Mouse (Mus musculus) limb, embryonic 13.5 days (tissue): ENCODE measurements around the gene Ccdc27. TPM values are rescaled to one million over a fixed set of nuclear protein-coding genes. Genes with fewer than 3 reads are reported as not detected.

Source experiments
- ATAC-seq: fragments of 200-750 bp; cut with Nextera tagmentation; 2 replicates; pipeline ENCODE4 v1.8.0; 2017; ENCODE audit warnings: low read depth, moderate number of reproducible peaks, moderate TSS enrichment; ENCODE audit not compliant: low FRiP score
- H3K27ac ChIP-seq: fragments of 300-500 bp; sonication (generic); 2 replicates; pipeline ENCODE4 v1.5.1; 2015; ENCODE audit warnings: inconsistent platforms, mild to moderate bottlenecking, moderate library complexity
- H3K27me3 ChIP-seq: fragments of 300-500 bp; sonication (generic); 2 replicates; pipeline ENCODE4 v1.6.1; 2015; ENCODE audit warnings: mild to moderate bottlenecking, inconsistent platforms
- H3K36me3 ChIP-seq: fragments of 300-500 bp; sonication (generic); 2 replicates; pipeline ENCODE4 v1.6.1; 2015; ENCODE audit warnings: inconsistent platforms, mild to moderate bottlenecking, moderate library complexity
- H3K4me1 ChIP-seq: fragments of 300-500 bp; sonication (generic); 2 replicates; pipeline ENCODE4 v1.6.1; 2015; ENCODE audit warnings: inconsistent platforms
- H3K4me2 ChIP-seq: fragments of 300-500 bp; sonication (generic); replicated peaks from 2 replicates; pipeline ENCODE4 v1.6.1; 2015; ENCODE audit warnings: inconsistent platforms, mild to moderate bottlenecking, moderate library complexity
- H3K4me3 ChIP-seq: fragments of 300-500 bp; sonication (generic); 2 replicates; pipeline ENCODE4 v1.5.1; 2015; ENCODE audit warnings: moderate library complexity, mild to moderate bottlenecking, inconsistent platforms
- H3K9ac ChIP-seq: fragments of 300-500 bp; sonication (generic); 2 replicates; pipeline ENCODE4 v1.6.1; 2015; ENCODE audit warnings: mild to moderate bottlenecking, inconsistent platforms
- H3K9me3 ChIP-seq: fragments of 300-500 bp; sonication (generic); 2 replicates; pipeline ENCODE4 v1.6.1; 2016; ENCODE audit warnings: inconsistent platforms
- WGBS: fragments of 180-500 bp; shearing (Covaris S2); methylation state at CpG from one replicate; pipeline ENCODE4 v1.1.7; 2015; 5-methylcytosine and 5-hydroxymethylcytosine counted together
- polyA plus RNA-seq: library from polyadenylated mRNA; unstranded; fragments of >200 nt; fragmentation: Nextera tagmentation; extraction: Ambion mirVana; gene quantifications from 2 replicates; pipeline ENCODE4 v1.2.1, GENCODE M21; 2015

Gene Ccdc27
- polyA plus RNA-seq, result not detected in 2 replicates

DNA sequence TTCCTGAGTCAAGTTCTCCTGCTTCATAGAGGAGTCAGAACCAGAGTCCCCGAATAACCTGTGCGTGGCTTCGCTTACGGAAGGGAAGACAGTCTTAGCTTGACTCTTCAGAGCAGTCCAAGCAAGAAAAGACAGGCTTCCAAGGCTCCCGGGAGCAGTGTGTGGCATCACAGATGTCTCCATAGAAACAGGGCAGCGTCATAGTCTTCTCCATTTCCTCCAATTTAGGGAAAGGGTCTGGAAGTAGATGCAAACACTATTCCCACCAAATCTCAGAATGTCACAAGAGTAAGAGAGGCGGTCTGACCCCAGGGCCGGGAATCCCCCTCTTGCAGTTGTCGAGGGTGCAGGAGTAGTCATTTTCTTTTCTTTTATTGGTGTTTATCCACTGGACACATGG is at the start of gene Ccdc27:
TSS of gene Ccdc27 (minus strand) at position 101 of the 400 bp plus-strand sequence.
- H3K9me3 ChIP-seq, result no peaks in the 10 kb centered on the region
- WGBS, result 85% methylated on average over 9 of the region's 9 CpGs
- H3K9ac ChIP-seq, result no peak within 1 kb of the TSS
- H3K4me2 ChIP-seq, result no peak within 1 kb of the TSS
- peaks cover 6% of the 10 kb centered on the region; the same call in 1 of the 2 replicates for H3K27me3 ChIP-seq
- H3K4me3 ChIP-seq, result no peak within 1 kb of the TSS
- H3K27ac ChIP-seq, result no peak within 1 kb of the TSS
- no peaks in the 10 kb centered on the region for H3K4me1 ChIP-seq
- no peak for ATAC-seq
- no peaks in the 10 kb centered on the region for H3K36me3 ChIP-seq

DNA sequence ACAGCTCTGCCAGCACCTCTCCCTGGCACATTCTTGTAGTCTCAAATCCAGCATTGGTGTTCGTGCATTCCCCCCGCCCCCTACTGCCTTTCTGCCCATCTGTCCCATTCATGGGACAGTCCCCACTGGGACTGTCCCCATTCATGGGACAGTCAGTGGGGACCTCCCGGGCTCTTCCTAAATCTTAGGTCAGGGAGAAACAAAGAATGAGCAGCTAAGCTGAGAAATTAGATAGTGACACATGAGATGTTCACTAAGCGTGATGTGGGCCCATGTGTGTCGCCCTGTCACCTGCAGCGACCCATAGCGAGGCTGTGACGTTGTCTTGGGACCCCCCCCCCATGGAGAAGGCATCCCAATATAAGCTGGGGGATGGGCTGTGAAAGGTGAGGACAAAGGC is 48.9 kb upstream of the Ccdc27 start:
- Histone ChIP-seq H3K4me2 (no peak overlapping the region), H3K4me1 (no peaks in the 10 kb centered on the region), H3K9ac (no peak overlapping the region), H3K36me3 (no peaks in the 10 kb centered on the region), H3K4me3 (no peak overlapping the region), H3K9me3 (no peaks in the 10 kb centered on the region), H3K27me3 (peaks cover 71% of the 10 kb centered on the region), H3K27ac (no peak overlapping the region)
- no peak for ATAC-seq
- 75% methylated on average over 8 of the region's 8 CpGs for WGBS

DNA sequence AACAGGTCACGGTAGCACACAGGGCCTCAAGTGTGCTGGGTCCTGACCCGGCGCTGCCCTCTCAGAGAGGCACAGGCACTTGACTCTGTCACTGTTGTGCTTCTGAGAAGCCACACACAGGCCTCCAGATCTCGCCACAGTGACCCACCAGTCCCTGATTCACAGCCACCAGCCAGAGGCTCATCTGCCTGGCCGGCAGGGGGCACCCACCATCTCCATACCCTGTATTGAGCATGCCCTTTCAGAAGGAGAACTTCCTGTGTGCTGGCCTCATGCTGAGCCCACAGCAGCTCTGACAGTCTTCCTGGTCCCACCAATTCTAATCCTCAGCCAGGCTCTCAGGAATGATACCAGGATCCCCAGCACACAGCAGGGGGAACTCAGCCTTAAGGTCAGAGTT is 46.7 kb upstream of the Ccdc27 start:
- Histone ChIP-seq H3K9ac (no peak overlapping the region), H3K4me1 (no peaks in the 10 kb centered on the region), H3K9me3 (no peaks in the 10 kb centered on the region), H3K27me3 (peaks cover 56% of the 10 kb centered on the region), H3K4me3 (no peak overlapping the region), H3K4me2 (no peak overlapping the region), H3K27ac (no peak overlapping the region), H3K36me3 (no peaks in the 10 kb centered on the region)
- 59% methylated on average over 5 of the region's 5 CpGs for WGBS
- ATAC-seq, result no peak

DNA sequence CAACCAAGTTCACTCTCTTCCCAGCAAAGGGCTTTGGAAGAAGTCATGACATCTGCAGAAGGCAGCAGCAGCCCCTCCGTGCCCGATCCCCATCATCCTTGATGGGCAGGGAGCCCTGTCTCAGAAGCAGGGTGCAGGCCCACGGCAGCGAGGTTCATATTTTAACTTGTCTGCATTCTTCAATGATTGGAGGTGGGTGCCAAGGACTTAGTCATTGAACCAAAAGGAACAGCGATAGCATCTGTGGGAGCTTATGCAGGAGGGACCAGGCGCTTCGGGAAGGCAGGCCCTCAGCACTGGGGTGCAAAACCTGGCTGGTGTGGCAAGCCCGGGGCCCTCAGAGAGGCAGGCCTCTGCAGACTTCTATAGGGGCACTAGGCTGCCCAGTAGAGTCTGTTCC is 44.0 kb upstream of the Ccdc27 start:
- H3K9ac ChIP-seq, result no peak overlapping the region
- H3K4me1 ChIP-seq, result no peaks in the 10 kb centered on the region; the same call in 1 of the 2 replicates
- no peak overlapping the region for H3K4me3 ChIP-seq
- no peaks in the 10 kb centered on the region for H3K36me3 ChIP-seq
- 0 out of 2 replicates have a peak, but pooled peaks cover 4% of the 10 kb centered on the region for H3K9me3 ChIP-seq
- H3K27me3 ChIP-seq, result peaks cover 69% of the 10 kb centered on the region
- H3K4me2 ChIP-seq, result no peak overlapping the region
- WGBS, result 84% methylated on average over 8 of the region's 8 CpGs
- H3K27ac ChIP-seq, result no peak overlapping the region
- no peak for ATAC-seq

DNA sequence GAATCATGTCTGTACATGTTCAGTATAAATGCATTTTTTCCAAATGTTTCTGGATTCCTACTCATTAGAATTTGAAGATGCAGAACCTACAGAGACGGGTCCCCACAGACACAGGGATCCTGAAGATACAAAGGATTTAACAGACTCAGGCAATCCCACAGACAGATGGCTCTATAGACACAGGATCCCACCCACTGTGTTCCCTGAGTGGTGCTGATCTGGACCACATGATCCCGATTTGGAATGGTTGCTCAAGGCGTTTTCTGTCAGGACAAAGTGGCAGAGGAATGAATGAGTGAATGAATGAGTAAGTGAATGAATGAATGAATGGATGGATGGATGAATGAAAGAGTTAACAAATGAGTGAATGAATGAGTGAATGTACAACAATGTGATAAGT is 43.4 kb upstream of the Ccdc27 start:
- no peak for ATAC-seq
- Histone ChIP-seq H3K4me3 (no peak overlapping the region), H3K27ac (no peak overlapping the region), H3K4me2 (no peak overlapping the region), H3K36me3 (no peaks in the 10 kb centered on the region), H3K4me1 (no peaks in the 10 kb centered on the region; the same call in 1 of the 2 replicates), H3K9me3 (0 out of 2 replicates have a peak, but pooled peaks cover 4% of the 10 kb centered on the region), H3K27me3 (peaks cover 71% of the 10 kb centered on the region), H3K9ac (no peak overlapping the region)
- 75% methylated on average over 3 of the region's 3 CpGs for WGBS

DNA sequence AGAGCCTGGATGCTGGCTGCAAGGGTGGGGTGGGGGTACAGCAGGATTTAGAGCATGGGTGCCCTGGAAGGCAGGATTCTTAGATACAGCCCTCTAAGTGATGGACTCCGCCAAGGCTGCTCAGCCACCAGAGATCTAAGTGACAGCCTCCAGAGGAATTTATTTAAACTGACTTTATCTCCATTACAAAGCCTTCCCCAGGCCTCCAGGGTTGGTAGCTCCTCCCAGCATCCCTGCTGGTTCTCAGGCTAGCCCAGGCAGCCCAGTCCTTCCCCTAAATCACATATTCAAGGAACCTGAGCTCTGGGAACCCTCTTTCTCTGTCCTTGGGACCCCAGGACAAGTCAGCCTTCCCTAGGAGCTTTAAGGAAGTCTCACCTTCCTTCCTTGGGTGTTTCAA is 39.5 kb upstream of the Ccdc27 start:
- H3K4me3 ChIP-seq, result no peak overlapping the region; the same call in 1 of the 2 replicates
- WGBS, result 9% methylated on average over 1 of the region's 1 CpGs
- no peak for ATAC-seq

DNA sequence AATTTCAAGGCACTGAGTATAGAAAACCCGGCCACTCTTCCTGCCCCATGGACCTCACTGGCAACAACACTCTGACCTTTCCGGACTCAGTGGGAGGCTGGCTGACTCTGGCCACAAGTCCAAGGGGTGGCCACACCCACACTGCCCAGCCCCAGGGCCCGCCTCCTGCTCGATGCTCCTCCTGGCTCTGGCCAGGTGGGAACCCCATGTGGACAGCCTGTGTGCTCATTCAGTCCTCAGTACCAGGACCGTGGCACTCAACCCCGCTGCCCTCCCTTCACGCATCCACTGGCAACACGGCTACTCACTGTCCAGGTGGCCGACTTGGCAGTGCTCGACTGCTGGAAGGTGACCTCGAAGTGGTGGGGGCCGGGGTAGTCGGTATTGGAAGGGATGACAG is 38.5 kb upstream of the Ccdc27 start:
- Histone ChIP-seq H3K36me3 (no peaks in the 10 kb centered on the region), H3K4me2 (peak overlapping the region; percentile 48), H3K9ac (peak overlapping the region; percentile 43), H3K4me1 (no peaks in the 10 kb centered on the region; the same call in 1 of the 2 replicates), H3K9me3 (0 out of 2 replicates have a peak, but pooled peaks cover 4% of the 10 kb centered on the region), H3K27me3 (peaks cover 86% of the 10 kb centered on the region), H3K27ac (no peak overlapping the region), H3K4me3 (peak overlapping the region; percentile 31)
- 3% methylated on average over 13 of the region's 13 CpGs for WGBS
- ATAC-seq, result no peak

More for the DNA sequence above, 39.5 kb upstream of the Ccdc27 start:
- Histone ChIP-seq H3K9me3 (0 out of 2 replicates have a peak, but pooled peaks cover 4% of the 10 kb centered on the region), H3K36me3 (no peaks in the 10 kb centered on the region), H3K9ac (no peak overlapping the region), H3K27ac (no peak overlapping the region), H3K4me1 (no peaks in the 10 kb centered on the region; the same call in 1 of the 2 replicates), H3K27me3 (peaks cover 77% of the 10 kb centered on the region), H3K4me2 (0 out of 2 replicates have a peak overlapping the region, but pooled peaks have one; percentile 48)

DNA sequence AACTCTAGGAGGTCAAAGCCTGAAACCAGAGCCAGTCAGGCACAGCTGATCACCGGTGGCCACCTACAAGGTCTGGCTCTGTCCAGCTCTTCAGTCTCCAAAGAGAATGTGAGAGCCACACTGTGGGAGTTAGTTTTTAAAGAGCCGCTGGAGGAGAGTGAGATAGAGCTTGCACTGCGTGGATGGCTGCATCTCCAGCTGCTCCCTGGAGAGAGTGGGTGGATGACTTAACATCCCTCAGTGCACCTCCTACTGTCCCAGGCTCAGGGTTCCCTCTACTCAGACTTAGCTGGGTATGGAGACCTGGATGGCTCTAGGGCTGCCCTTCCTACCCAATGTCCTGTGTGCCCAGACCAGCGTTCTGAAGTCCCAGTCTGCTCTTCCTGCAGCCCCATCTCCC is 37.7 kb upstream of the Ccdc27 start:
- ATAC-seq, result no peak
- Histone ChIP-seq H3K27me3 (peaks cover 89% of the 10 kb centered on the region), H3K4me1 (no peaks in the 10 kb centered on the region; the same call in 1 of the 2 replicates), H3K27ac (no peak overlapping the region), H3K4me3 (no peak overlapping the region), H3K9ac (no peak overlapping the region), H3K4me2 (peak overlapping the region; percentile 48), H3K9me3 (0 out of 2 replicates have a peak, but pooled peaks cover 4% of the 10 kb centered on the region), H3K36me3 (no peaks in the 10 kb centered on the region)
- 70% methylated on average over 4 of the region's 4 CpGs for WGBS

DNA sequence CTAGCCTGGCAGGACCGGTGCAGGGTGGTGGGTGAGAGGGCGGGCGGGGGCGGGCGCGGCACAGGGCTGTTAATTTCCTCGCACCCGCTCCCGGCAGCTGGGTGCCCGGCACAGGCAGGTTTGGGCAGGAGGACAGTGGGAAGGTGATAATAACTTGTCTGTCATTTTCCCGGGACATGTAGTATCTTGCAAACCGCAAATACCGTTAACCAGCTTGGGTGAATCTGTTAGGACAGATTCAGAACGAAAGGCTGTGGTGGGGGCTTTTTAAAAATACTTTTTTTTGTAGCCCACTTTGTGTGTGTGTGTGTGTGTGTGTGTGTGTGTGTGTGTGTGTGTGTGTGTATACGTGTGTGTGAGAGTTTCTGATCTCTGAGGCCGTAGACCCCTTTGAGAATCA is 29.5 kb upstream of the Ccdc27 start:
- H3K9me3 ChIP-seq, result no peaks in the 10 kb centered on the region
- 11% methylated on average over 12 of the region's 16 CpGs for WGBS
- H3K27ac ChIP-seq, result no peak overlapping the region
- H3K36me3 ChIP-seq, result no peaks in the 10 kb centered on the region
- peak overlapping the region; percentile 36 for H3K4me2 ChIP-seq
- H3K27me3 ChIP-seq, result peaks cover 65% of the 10 kb centered on the region
- 0 out of 2 replicates have a peak, but pooled peaks cover 4% of the 10 kb centered on the region for H3K4me1 ChIP-seq
- H3K9ac ChIP-seq, result no peak overlapping the region
- H3K4me3 ChIP-seq, result no peak overlapping the region
- no peak for ATAC-seq

DNA sequence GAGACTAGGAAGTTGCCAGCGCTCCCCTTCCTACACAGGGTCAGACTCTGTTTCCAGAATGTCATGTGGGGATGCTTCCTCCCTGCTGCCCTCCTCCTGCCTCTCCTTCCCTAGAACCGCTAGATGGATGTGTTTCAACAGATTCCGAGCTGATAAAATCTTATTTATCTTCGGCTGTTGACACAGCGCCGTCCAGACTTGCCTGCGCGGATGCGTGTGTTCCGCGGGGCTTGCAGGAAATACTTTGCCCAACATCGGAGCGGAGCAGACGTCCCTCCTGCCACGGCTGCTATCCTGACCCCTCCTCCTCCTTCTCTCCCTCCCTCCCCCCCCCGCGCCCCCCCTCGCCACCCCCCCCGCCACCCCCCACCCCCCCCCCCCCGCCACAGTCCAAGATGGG is 29.0 kb upstream of the Ccdc27 start:
- Histone ChIP-seq H3K9ac (no peak overlapping the region), H3K36me3 (no peaks in the 10 kb centered on the region), H3K4me2 (peak overlapping the region; percentile 36), H3K9me3 (no peaks in the 10 kb centered on the region), H3K27me3 (peaks cover 62% of the 10 kb centered on the region), H3K27ac (no peak overlapping the region), H3K4me3 (0 out of 2 replicates have a peak overlapping the region, but pooled peaks have one; percentile 11), H3K4me1 (0 out of 2 replicates have a peak, but pooled peaks cover 4% of the 10 kb centered on the region)
- WGBS, result under 1% methylated on average over 15 of the region's 20 CpGs
- no peak; the same call in 1 of the 2 replicates for ATAC-seq

DNA sequence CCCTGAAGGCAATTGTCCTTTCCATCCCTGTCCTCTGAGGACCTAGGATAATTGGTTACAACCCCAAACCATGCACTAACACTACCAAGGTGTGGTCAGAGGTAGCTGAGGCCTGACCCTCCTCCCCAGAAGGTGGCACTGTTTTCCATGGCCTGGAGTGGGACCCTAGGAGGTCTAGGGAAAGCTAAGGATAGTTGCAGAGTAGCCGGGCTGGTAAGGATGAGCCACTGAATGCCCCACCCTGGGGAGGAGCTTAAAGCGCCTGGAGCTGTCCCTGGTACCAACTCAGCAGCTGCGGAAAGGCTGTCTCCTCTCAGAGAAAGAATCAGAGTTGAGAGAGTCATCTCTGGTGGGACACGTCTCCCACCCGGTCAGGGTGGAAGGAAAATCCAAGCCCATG is 28.4 kb upstream of the Ccdc27 start:
- Histone ChIP-seq H3K9me3 (no peaks in the 10 kb centered on the region), H3K4me3 (no peak overlapping the region), H3K27ac (no peak overlapping the region), H3K27me3 (peaks cover 55% of the 10 kb centered on the region), H3K36me3 (no peaks in the 10 kb centered on the region), H3K4me2 (no peak overlapping the region), H3K9ac (no peak overlapping the region), H3K4me1 (0 out of 2 replicates have a peak, but pooled peaks cover 4% of the 10 kb centered on the region)
- ATAC-seq, result 0 out of 2 replicates have a peak, but pooled peaks have one; percentile 25
- 0% methylated on average over 5 of the region's 5 CpGs for WGBS

DNA sequence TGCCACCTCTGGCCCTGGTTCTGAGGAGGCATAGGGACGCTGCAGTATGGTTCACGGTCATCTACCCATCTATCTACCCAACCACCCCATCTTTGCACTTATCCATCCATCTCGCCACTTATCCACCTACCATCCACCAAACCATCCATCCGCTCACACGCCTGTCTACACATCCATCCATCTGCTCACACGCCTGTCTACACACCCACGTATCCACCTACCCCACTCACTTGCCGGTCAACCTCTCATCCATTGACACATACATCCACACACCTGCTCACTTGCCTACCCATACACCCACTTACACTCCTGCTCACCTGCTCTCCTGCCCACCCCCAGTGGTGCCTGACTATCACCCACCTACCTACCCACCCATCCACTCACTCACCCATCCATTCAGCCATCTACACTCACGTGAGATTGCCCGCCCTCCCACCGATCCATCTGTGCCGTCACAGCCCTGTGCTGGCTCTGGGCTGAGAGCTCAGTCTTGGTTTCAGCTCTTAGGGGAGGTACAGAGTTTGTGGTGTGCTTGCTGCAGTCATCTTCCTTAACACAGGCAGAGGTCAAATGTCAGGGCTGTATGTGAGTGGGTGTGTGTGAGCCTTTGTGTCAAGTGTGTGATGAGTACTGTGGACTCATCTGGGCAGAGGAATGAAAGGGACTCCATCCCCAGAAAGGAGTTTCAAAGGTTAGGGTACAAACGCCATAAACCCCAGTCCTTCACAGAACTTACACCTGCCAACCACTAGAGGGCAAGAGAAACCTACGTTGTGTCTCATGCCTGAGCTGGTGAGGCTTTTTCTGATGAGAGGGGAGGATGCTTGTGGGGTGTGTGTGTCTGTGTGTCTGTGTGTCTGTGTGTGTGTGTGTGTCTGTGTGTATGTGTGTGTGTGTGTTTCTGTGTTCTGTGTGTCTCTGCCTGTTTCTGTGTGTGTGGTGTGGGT is 22.6 kb upstream of the Ccdc27 start:
- no peak overlapping the region for H3K4me2 ChIP-seq
- peak; percentile 18; the same call in 1 of the 2 replicates for ATAC-seq
- peaks cover 13% of the 10 kb centered on the region for H3K27me3 ChIP-seq
- H3K27ac ChIP-seq, result no peak overlapping the region
- H3K9me3 ChIP-seq, result no peaks in the 10 kb centered on the region
- WGBS, result 64% methylated on average over 14 of the region's 14 CpGs
- no peak overlapping the region for H3K4me3 ChIP-seq
- no peak overlapping the region for H3K9ac ChIP-seq
- H3K36me3 ChIP-seq, result no peaks in the 10 kb centered on the region
- no peaks in the 10 kb centered on the region for H3K4me1 ChIP-seq
